Comparison of ENCODE assay signal across 8 mouse cellular contexts in the genomic region with DNA sequence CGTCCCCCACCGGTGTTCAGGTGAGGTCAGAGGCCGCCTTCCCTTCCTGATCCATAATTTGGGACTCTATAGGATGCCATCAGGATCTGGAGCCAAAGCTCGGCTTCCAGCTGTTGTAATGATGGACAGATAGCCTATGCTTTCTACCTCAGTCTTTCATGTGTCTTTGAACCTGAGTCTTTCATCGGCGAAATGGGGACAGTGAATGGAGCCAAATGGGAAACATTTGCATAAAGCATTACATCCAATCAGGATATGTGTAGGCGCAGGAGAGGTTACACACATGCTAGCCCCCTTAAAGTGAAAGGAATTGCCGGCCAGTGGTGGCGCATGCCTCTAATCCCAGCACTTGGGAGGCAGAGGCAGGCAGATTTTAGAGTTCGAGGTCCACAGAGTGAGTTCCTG. TPM values are rescaled to one million over a fixed set of nuclear protein-coding genes. Genes with fewer than 3 reads are reported as not detected.
A peak's percentile ranks its signal among the peaks of the same experiment; 100 is the strongest.
DNase-seq lines count a peak whose midpoint lies in the region; ATAC-seq and TF ChIP-seq lines count a peak whose summit lies in the region.

No protein-coding gene starts in this region.

- DNase-seq in heart, embryonic 10.5 days (ENCODE audit: low spot score), result peak; percentile 80
- DNase-seq in heart, adult 9 months (ENCODE audit: low spot score in 2 of 2), result no peak
- peak; percentile 50 for DNase-seq in CH12.LX (ENCODE audit: extremely low read depth)
- peak; percentile 48 for DNase-seq in mesoderm, embryonic 11.5 days (ENCODE audit: low read depth, low spot score)
- DNase-seq in B cell, adult 2 months, result no peak
- DNase-seq in urinary bladder, postnatal 14 days (ENCODE audit: low spot score), result no peak

- WGBS in heart, embryonic 10.5 days, result 2% methylated on average over 10 of the region's 10 CpGs
- WGBS in embryonic facial prominence, embryonic 13.5 days, result 4% methylated on average over 10 of the region's 10 CpGs

- no peak for TF ChIP-seq EP300 in CH12.LX (IDR thresholded peaks at IDR 0.05; ENCODE audit: low read length)

- dilution Hi-C loops in CH12.LX (cut with MboI; ENCODE audit: extremely low pct_ligation_motif_present, extremely low pct_unique_long_range_greater_than_20kb, low sequenced_read_pairs), result no loop called here

- in situ Hi-C loops in CH12.LX (cut with MboI; ENCODE audit: low pct_ligation_motif_present, low pct_unique_long_range_greater_than_20kb, low sequenced_read_pairs), result no loop called here

- H3K4me3 ChIP-seq in heart, embryonic 10.5 days, result peak overlapping the region; percentile 87
- peak overlapping the region; percentile 74 to 97 (median 89) for H3K4me3 ChIP-seq in CH12.LX (replicated peaks in 1 of 3; ENCODE audit: low read depth in 2 of 3, low read length in 2 of 3, poor library complexity in 1 of 3)
- H3K4me3 ChIP-seq in embryonic facial prominence, embryonic 13.5 days, result peak overlapping the region; percentile 80

- no peak; a peak in 1 of 4 replicates for TF ChIP-seq CTCF in CH12.LX (conservative IDR thresholded peaks at IDR 0.05 in 1 of 2, IDR thresholded peaks at IDR 0.05 in 1 of 2; ENCODE audit: low read depth in 2 of 2, low read length in 2 of 2)

- no peaks in the 10 kb centered on the region for H3K9me3 ChIP-seq in heart, embryonic 10.5 days
- H3K9me3 ChIP-seq in CH12.LX (replicated peaks; ENCODE audit: low read length), result no peaks in the 10 kb centered on the region
- H3K9me3 ChIP-seq in embryonic facial prominence, embryonic 13.5 days, result no peaks in the 10 kb centered on the region

- H3K79me2 ChIP-seq in CH12.LX (replicated peaks; ENCODE audit: control insufficient read depth, extremely low read depth, insufficient read depth, poor library complexity, severe bottlenecking), result no peaks in the 10 kb centered on the region; the same call in 1 of the 2 replicates

- H3K36me3 ChIP-seq in heart, embryonic 10.5 days, result peaks cover 56% of the 10 kb centered on the region
- peaks cover 42 to 63% of the 10 kb centered on the region in 2 experiments for H3K36me3 ChIP-seq in CH12.LX (replicated peaks in 1 of 2; ENCODE audit: control insufficient read depth in 1 of 2, insufficient read depth in 1 of 2, low read length in 1 of 2)
- H3K36me3 ChIP-seq in embryonic facial prominence, embryonic 13.5 days, result peaks cover 56% of the 10 kb centered on the region

- peak; percentile 22; the same call in 1 of the 2 replicates for ATAC-seq in embryonic facial prominence, embryonic 13.5 days (ENCODE audit: insufficient number of reproducible peaks, insufficient read depth, low FRiP score, low TSS enrichment, low read depth)
- peak; percentile 6 for ATAC-seq in inflammation-experienced regulatory T-cells, adult 6 months

- peak overlapping the region; percentile 51 for H3K9ac ChIP-seq in CH12.LX (ENCODE audit: insufficient read depth, low read depth)
- H3K9ac ChIP-seq in embryonic facial prominence, embryonic 13.5 days, result peak overlapping the region; percentile 81

- no peaks in the 10 kb centered on the region for H3K27me3 ChIP-seq in heart, embryonic 10.5 days (ENCODE audit: insufficient read depth, poor library complexity, severe bottlenecking)
- no peaks in the 10 kb centered on the region for H3K27me3 ChIP-seq in CH12.LX (replicated peaks)
- no peaks in the 10 kb centered on the region for H3K27me3 ChIP-seq in embryonic facial prominence, embryonic 13.5 days

- peak overlapping the region; percentile 90 for H3K27ac ChIP-seq in heart, embryonic 10.5 days
- H3K27ac ChIP-seq in CH12.LX (ENCODE audit: insufficient read depth, low read depth), result peak overlapping the region; percentile 37; the same call in 1 of the 2 replicates
- H3K27ac ChIP-seq in embryonic facial prominence, embryonic 13.5 days, result peak overlapping the region; percentile 89

- no peak for TF ChIP-seq POLR2A in CH12.LX (IDR thresholded peaks at IDR 0.05; ENCODE audit: low read depth, low read length)

- TF ChIP-seq RAD21 in CH12.LX (IDR thresholded peaks at IDR 0.05; ENCODE audit: low read depth, low read length), result no peak

- H3K4me2 ChIP-seq in CH12.LX (ENCODE audit: insufficient read depth, low read depth, poor library complexity, severe bottlenecking), result peak overlapping the region; percentile 72
- H3K4me2 ChIP-seq in embryonic facial prominence, embryonic 13.5 days, result peak overlapping the region; percentile 68

- H3K4me1 ChIP-seq in heart, embryonic 10.5 days, result peaks cover 10% of the 10 kb centered on the region; the same call in 1 of the 2 replicates
- H3K4me1 ChIP-seq in CH12.LX (ENCODE audit: control insufficient read depth in 1 of 2, insufficient read depth in 2 of 2), result peaks cover 0 to 27% of the 10 kb centered on the region in 2 experiments; a peak in 3 of 4 replicates
- peaks cover 13% of the 10 kb centered on the region for H3K4me1 ChIP-seq in embryonic facial prominence, embryonic 13.5 days

TF ChIP-seq in CH12.LX, 34 proteins besides CTCF, POLR2A, EP300 and RAD21:
- TF ChIP-seq MAZ (IDR thresholded peaks at IDR 0.05; ENCODE audit: low read depth, low read length) (no peak), HCFC1 (IDR thresholded peaks at IDR 0.05; ENCODE audit: low read depth, low read length) (no peak), CHD2 (IDR thresholded peaks at IDR 0.05; ENCODE audit: low read length) (no peak), MEF2A (IDR thresholded peaks at IDR 0.05; ENCODE audit: borderline replicate concordance, low read depth, low read length) (no peak), ETS1 (conservative IDR thresholded peaks at IDR 0.05; ENCODE audit: low read depth, low read length) (no peak), NELFE (IDR thresholded peaks at IDR 0.05; ENCODE audit: low read depth, low read length) (no peak), E2F4 (IDR thresholded peaks at IDR 0.05; ENCODE audit: insufficient replicate concordance, low read depth, low read length) (no peak), GABPA (IDR thresholded peaks at IDR 0.05; ENCODE audit: insufficient replicate concordance, low read depth, low read length) (no peak), MAFK (IDR thresholded peaks at IDR 0.05; ENCODE audit: insufficient replicate concordance, low read length) (no peak), ZC3H11A (IDR thresholded peaks at IDR 0.05; ENCODE audit: low read depth, low read length) (no peak), SIN3A (IDR thresholded peaks at IDR 0.05; ENCODE audit: low read length) (no peak; the same call in 1 of the 2 replicates), UBTF (IDR thresholded peaks at IDR 0.05; ENCODE audit: low read depth, low read length) (no peak), POLR2AphosphoS2 (IDR thresholded peaks at IDR 0.05; ENCODE audit: low read depth, low read length) (no peak), TBP (conservative IDR thresholded peaks at IDR 0.05; ENCODE audit: low read depth, low read length) (no peak; the same call in 1 of the 2 replicates)

RNA-seq across cellular contexts. Expression of gene Zswim1, which starts 0.7 kb away (rescaled TPM):
- polyA plus RNA-seq in heart, embryonic 10.5 days (2016; fragmentation: Nextera tagmentation; extraction: Ambion mirVana), result 13.7 and 14.3 TPM in 2 replicates
- total RNA-seq in CH12.LX (2012; rRNA removed) (9.5 and 9.6 TPM in 2 replicates), CH12.LX (2014; rRNA removed) (5.3 and 5.8 TPM in 2 replicates)
- polyA plus RNA-seq in CH12.LX (2012; ENCODE audit: insufficient read length, low read depth), result 10.4 and 13.8 TPM in 2 replicates
- 17.7 and 20.3 TPM in 2 replicates for polyA plus RNA-seq in embryonic facial prominence, embryonic 13.5 days (2015; fragmentation: Nextera tagmentation; extraction: Ambion mirVana)
- 10 to 100 TPM; 17.5 to 25.7 (median 22.5) TPM for polyA plus RNA-seq in inflammation-experienced regulatory T-cells, adult 6 months (2017; shearing (Covaris generic))

RNA-seq across cellular contexts. Expression of gene Spata25, which starts 5.2 kb away (rescaled TPM):
- polyA plus RNA-seq in heart, embryonic 10.5 days (2016; fragmentation: Nextera tagmentation; extraction: Ambion mirVana), result 0.38 TPM in 1 of 2 replicates, not detected in the other
- total RNA-seq in CH12.LX (2012; rRNA removed) (0.34 TPM in 1 of 2 replicates, not detected in the other), CH12.LX (2014; rRNA removed) (not detected in 2 replicates)
- polyA plus RNA-seq in CH12.LX (2012; ENCODE audit: insufficient read length, low read depth), result not detected in 2 replicates
- polyA plus RNA-seq in embryonic facial prominence, embryonic 13.5 days (2015; fragmentation: Nextera tagmentation; extraction: Ambion mirVana), result not detected in 2 replicates
- polyA plus RNA-seq in inflammation-experienced regulatory T-cells, adult 6 months (2017; shearing (Covaris generic)), result not detected

RNA-seq across cellular contexts. Expression of gene Ctsa, which starts 9.5 kb away (rescaled TPM):
- 138 and 149 TPM in 2 replicates for polyA plus RNA-seq in heart, embryonic 10.5 days (2016; fragmentation: Nextera tagmentation; extraction: Ambion mirVana)
- 45.5 and 46.1 TPM in 2 replicates for total RNA-seq in CH12.LX (2012; rRNA removed)
- 17.5 and 19.9 TPM in 2 replicates for total RNA-seq in CH12.LX (2014; rRNA removed)
- polyA plus RNA-seq in CH12.LX (2012; ENCODE audit: insufficient read length, low read depth), result 22.7 and 27.0 TPM in 2 replicates
- 129 and 139 TPM in 2 replicates for polyA plus RNA-seq in embryonic facial prominence, embryonic 13.5 days (2015; fragmentation: Nextera tagmentation; extraction: Ambion mirVana)
- polyA plus RNA-seq in inflammation-experienced regulatory T-cells, adult 6 months (2017; shearing (Covaris generic)), result 100 to 1,000 TPM; 206 to 247 (median 207) TPM

RNA-seq across cellular contexts. Expression of gene Neurl2, which starts 10.1 kb away (rescaled TPM):
- polyA plus RNA-seq in heart, embryonic 10.5 days (2016; fragmentation: Nextera tagmentation; extraction: Ambion mirVana), result 28.2 and 55.0 TPM in 2 replicates
- 2.9 and 4.1 TPM in 2 replicates for total RNA-seq in CH12.LX (2012; rRNA removed)
- 1.6 and 2.1 TPM in 2 replicates for total RNA-seq in CH12.LX (2014; rRNA removed)
- polyA plus RNA-seq in CH12.LX (2012; ENCODE audit: insufficient read length, low read depth), result 1.7 and 1.8 TPM in 2 replicates
- 8.4 and 9.0 TPM in 2 replicates for polyA plus RNA-seq in embryonic facial prominence, embryonic 13.5 days (2015; fragmentation: Nextera tagmentation; extraction: Ambion mirVana)
- polyA plus RNA-seq in inflammation-experienced regulatory T-cells, adult 6 months (2017; shearing (Covaris generic)), result 1 to 10 TPM; 1.0 to 2.7 (median 1.1) TPM

RNA-seq across cellular contexts. Expression of gene Zswim3, which starts 18.3 kb away (rescaled TPM):
- 7.7 and 9.7 TPM in 2 replicates for polyA plus RNA-seq in heart, embryonic 10.5 days (2016; fragmentation: Nextera tagmentation; extraction: Ambion mirVana)
- total RNA-seq in CH12.LX (2012; rRNA removed) (3.5 and 3.7 TPM in 2 replicates), CH12.LX (2014; rRNA removed) (1.6 and 2.3 TPM in 2 replicates)
- polyA plus RNA-seq in CH12.LX (2012; ENCODE audit: insufficient read length, low read depth), result 2.1 and 2.5 TPM in 2 replicates
- polyA plus RNA-seq in embryonic facial prominence, embryonic 13.5 days (2015; fragmentation: Nextera tagmentation; extraction: Ambion mirVana), result 7.0 and 7.9 TPM in 2 replicates
- polyA plus RNA-seq in inflammation-experienced regulatory T-cells, adult 6 months (2017; shearing (Covaris generic)), result 1 to 10 TPM; 3.7 to 6.1 (median 4.8) TPM

Comparison
In these comparisons a context has a peak if more than half of its experiments do, and no peak if none do; other contexts are left out.
1. DNase-seq: peak in heart, embryonic 10.5 days (single experiment), CH12.LX (single experiment) and mesoderm, embryonic 11.5 days (single experiment); none in heart, adult 9 months (0 of 2), B cell, adult 2 months (0 of 2) and urinary bladder, postnatal 14 days (single experiment).
2. H3K27ac ChIP-seq: peak in every context shown above with its lines; median percentile 90 in heart, embryonic 10.5 days; 89 in embryonic facial prominence, embryonic 13.5 days; 37 in CH12.LX.
3. Peak in every context shown above with its lines, with median percentiles within 50 percentile points of each other: H3K4me3 ChIP-seq.